Mouse (Mus musculus) CH12.LX (cell line): ENCODE results near the gene Ak9. TPM values are rescaled to one million over a fixed set of nuclear protein-coding genes. Genes with fewer than 3 reads are reported as not detected.

ENCODE experiments used
- DNase-seq: peaks from one replicate; pipeline ENCODE4 v3.0.0-alpha.2; 2013; ENCODE audit errors: extremely low read depth
- H3K27ac ChIP-seq: 2 replicates; pipeline ENCODE4 v1.5.1; 2012; ENCODE audit warnings: low read depth, mild to moderate bottlenecking, control low read depth, moderate library complexity; ENCODE audit not compliant: insufficient read depth
- H3K27me3 ChIP-seq: replicated peaks from 2 replicates; pipeline ENCODE3; 2012; ENCODE audit warnings: inconsistent platforms
- H3K36me3 ChIP-seq, 2 experiments: replicated peaks in 1 of 2; 2 replicates each; pipeline versions ENCODE3 to v1.6.1; 2012; ENCODE audit warnings: inconsistent platforms in 1 of 2, low read length in 1 of 2, mild to moderate bottlenecking in 1 of 2, mixed read lengths in 1 of 2, moderate library complexity in 1 of 2; ENCODE audit not compliant: control insufficient read depth in 1 of 2, insufficient read depth in 1 of 2
- H3K4me1 ChIP-seq, 2 experiments: 2 replicates each; pipeline ENCODE4 v1.6.1; 2012; ENCODE audit warnings: inconsistent platforms in 1 of 2, moderate library complexity in 1 of 2; ENCODE audit not compliant: insufficient read depth in 2 of 2, control insufficient read depth in 1 of 2
- H3K4me2 ChIP-seq: 2 replicates; pipeline ENCODE4 v1.6.1; 2012; ENCODE audit warnings: low read depth, mild to moderate bottlenecking, control low read depth; ENCODE audit not compliant: poor library complexity, insufficient read depth, severe bottlenecking
- H3K4me3 ChIP-seq, 3 experiments: fragments of 150-350 bp in 1 of 3; sonication (generic) in 1 of 3; replicated peaks in 1 of 3; 2 replicates each; pipeline versions ENCODE3 to v1.5.1; 2011 to 2012; ENCODE audit warnings: low read depth in 2 of 3, low read length in 2 of 3, mild to moderate bottlenecking in 2 of 3, moderate library complexity in 2 of 3, control low read depth in 1 of 3, improper control_type of control experiment in 1 of 3, inconsistent platforms in 1 of 3, mixed read lengths in 1 of 3; ENCODE audit not compliant: poor library complexity in 1 of 3
- H3K79me2 ChIP-seq: replicated peaks from 2 replicates; pipeline ENCODE4 v1.6.1; 2012; ENCODE audit warnings: mild to moderate bottlenecking, moderate library complexity; ENCODE audit not compliant: control insufficient read depth, poor library complexity, insufficient read depth, severe bottlenecking; ENCODE audit errors: extremely low read depth
- H3K9ac ChIP-seq: 2 replicates; pipeline ENCODE4 v1.6.1; 2012; ENCODE audit warnings: low read depth, mild to moderate bottlenecking, control low read depth, moderate library complexity; ENCODE audit not compliant: insufficient read depth
- H3K9me3 ChIP-seq: replicated peaks from 2 replicates; pipeline ENCODE3; 2012; ENCODE audit warnings: low read length, inconsistent platforms, mixed read lengths
- EP300 ChIP-seq: IDR thresholded peaks from 2 replicates; pipeline ENCODE4 v1.6.1; 2011; ENCODE audit warnings: low read length, improper control_type of control experiment
- ETS1 ChIP-seq: conservative IDR thresholded peaks from 2 replicates; pipeline ENCODE4 v1.6.1; 2012; ENCODE audit warnings: low read depth, mild to moderate bottlenecking, inconsistent platforms, low read length, improper control_type of control experiment, moderate library complexity
- GABPA ChIP-seq: IDR thresholded peaks from 2 replicates; pipeline ENCODE4 v1.6.1; 2012; ENCODE audit warnings: low read depth, low read length, improper control_type of control experiment, inconsistent platforms; ENCODE audit not compliant: insufficient replicate concordance
- HCFC1 ChIP-seq: IDR thresholded peaks from 2 replicates; pipeline ENCODE4 v1.6.1; 2012; ENCODE audit warnings: low read depth, mild to moderate bottlenecking, inconsistent platforms, low read length, improper control_type of control experiment
- IRF4 ChIP-seq: IDR thresholded peaks from 2 replicates; pipeline ENCODE4 v1.6.1; 2014; ENCODE audit warnings: low read depth, mild to moderate bottlenecking, inconsistent platforms, low read length, improper control_type of control experiment
- JUN ChIP-seq: IDR thresholded peaks from 2 replicates; pipeline ENCODE4 v1.6.1; 2011; ENCODE audit warnings: low read depth, mild to moderate bottlenecking, low read length, improper control_type of control experiment, moderate library complexity; ENCODE audit not compliant: insufficient read depth
- KAT2A ChIP-seq: IDR thresholded peaks from 2 replicates; pipeline ENCODE4 v1.6.1; 2012; ENCODE audit warnings: low read length, improper control_type of control experiment, inconsistent platforms; ENCODE audit not compliant: insufficient replicate concordance
- MAX ChIP-seq: IDR thresholded peaks from 2 replicates; pipeline ENCODE4 v1.6.1; 2011; ENCODE audit warnings: low read length, improper control_type of control experiment
- MAZ ChIP-seq: IDR thresholded peaks from 2 replicates; pipeline ENCODE4 v1.6.1; 2012; ENCODE audit warnings: low read depth, mild to moderate bottlenecking, inconsistent platforms, low read length, improper control_type of control experiment, moderate library complexity
- MEF2A ChIP-seq: IDR thresholded peaks from 2 replicates; pipeline ENCODE4 v1.6.1; 2014; ENCODE audit warnings: low read depth, mild to moderate bottlenecking, inconsistent platforms, low read length, improper control_type of control experiment, borderline replicate concordance
- MXI1 ChIP-seq: IDR thresholded peaks from 2 replicates; pipeline ENCODE4 v1.6.1; 2011; ENCODE audit warnings: mild to moderate bottlenecking, low read depth, low read length, improper control_type of control experiment
- POLR2AphosphoS2 ChIP-seq: IDR thresholded peaks from 2 replicates; pipeline ENCODE4 v1.6.1; 2011; ENCODE audit warnings: low read depth, low read length, improper control_type of control experiment
- RAD21 ChIP-seq: IDR thresholded peaks from 2 replicates; pipeline ENCODE4 v1.6.1; 2011; ENCODE audit warnings: low read depth, mild to moderate bottlenecking, low read length, improper control_type of control experiment, moderate library complexity
- SIN3A ChIP-seq: IDR thresholded peaks from 2 replicates; pipeline ENCODE4 v1.6.1; 2012; ENCODE audit warnings: low read length, improper control_type of control experiment, inconsistent platforms
- TBP ChIP-seq: conservative IDR thresholded peaks from 2 replicates; pipeline ENCODE4 v1.6.1; 2011; ENCODE audit warnings: low read depth, low read length, improper control_type of control experiment
- TCF12 ChIP-seq: IDR thresholded peaks from 2 replicates; pipeline ENCODE4 v1.6.1; 2014; ENCODE audit warnings: low read depth, mild to moderate bottlenecking, inconsistent platforms, low read length, improper control_type of control experiment
- USF1 ChIP-seq: IDR thresholded peaks from 2 replicates; pipeline ENCODE4 v1.6.1; 2014; ENCODE audit warnings: low read depth, mild to moderate bottlenecking, inconsistent platforms, low read length, improper control_type of control experiment
- USF2 ChIP-seq: conservative IDR thresholded peaks from 2 replicates; pipeline ENCODE4 v1.6.1; 2011; ENCODE audit warnings: low read depth, low read length, improper control_type of control experiment
- ZMIZ1 ChIP-seq: IDR thresholded peaks from 2 replicates; pipeline ENCODE4 v1.6.1; 2012; ENCODE audit warnings: low read depth, mild to moderate bottlenecking, inconsistent platforms, low read length, improper control_type of control experiment
- dilution Hi-C: fragments of 300-500 bp; cut with MboI; formaldehyde crosslinking; loops from 2 replicates; pipeline ENCODE4 v1.14.3; 2020; ENCODE audit warnings: low sequenced_read_pairs; ENCODE audit not compliant: extremely low pct_unique_long_range_greater_than_20kb, extremely low pct_ligation_motif_present
- in situ Hi-C: fragments of 300-500 bp; cut with MboI; formaldehyde crosslinking; loops from 3 replicates; pipeline ENCODE4 v1.14.3; 2019; ENCODE audit warnings: low sequenced_read_pairs, low pct_ligation_motif_present, low pct_unique_long_range_greater_than_20kb, mixed read lengths
- polyA plus RNA-seq: library from polyadenylated mRNA; unstranded; fragments of >175 nt; gene quantifications from 2 replicates; pipeline ENCODE4 v1.2.1, GENCODE M21; 2012; ENCODE audit warnings: low read depth; ENCODE audit not compliant: insufficient read length
- total RNA-seq, 2 experiments: library from RNA; depleted of rRNA; stranded (reverse); fragments of 300-350 nt in 1 of 2; fragments of >200 nt in 1 of 2; gene quantifications; 2 replicates each; pipeline ENCODE4 v1.2.3; 2012 to 2014

Gene Ak9
- total and polyA plus RNA-seq, 3 experiments, result 0.04 to 0.11 (median 0.07) TPM

DNA sequence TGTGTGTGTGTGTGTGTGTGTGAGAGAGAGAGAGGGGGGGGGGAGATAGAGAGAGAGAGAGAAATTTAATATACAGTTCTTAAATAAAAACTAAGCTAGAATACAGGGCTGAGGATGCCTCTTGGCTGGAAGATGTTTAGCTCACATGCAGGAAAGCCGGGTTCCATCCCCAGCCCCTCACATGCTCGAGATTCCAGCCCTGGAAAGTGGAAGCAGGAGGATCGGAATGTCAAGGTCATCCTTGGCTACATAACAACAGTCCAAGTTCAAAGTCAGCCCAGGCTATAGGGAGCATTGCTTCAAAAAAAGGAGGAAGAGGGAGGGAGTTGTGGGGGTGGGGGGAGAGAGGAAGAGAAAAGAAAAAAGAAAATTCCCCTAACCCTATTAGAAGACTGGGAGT is 131.4 kb downstream of the Ak9 start:
- Histone ChIP-seq H3K36me3 (no peaks in the 10 kb centered on the region), H3K9me3 (no peaks in the 10 kb centered on the region)
- in situ Hi-C loops, result no loop called here
- no peak for TF ChIP-seq KAT2A
- TF ChIP-seq MAX, result no peak
- TF ChIP-seq, all 38 proteins: peak for 0
- Histone ChIP-seq H3K27ac (no peak overlapping the region), H3K4me3 (no peak overlapping the region), H3K4me1 (peaks cover 0 to 3% of the 10 kb centered on the region in 2 experiments; a peak in 2 of 4 replicates), H3K9ac (no peak overlapping the region), H3K4me2 (no peak overlapping the region), H3K27me3 (no peaks in the 10 kb centered on the region), H3K79me2 (no peaks in the 10 kb centered on the region)
- dilution Hi-C loops, result no loop called here
- no peak for DNase-seq

DNA sequence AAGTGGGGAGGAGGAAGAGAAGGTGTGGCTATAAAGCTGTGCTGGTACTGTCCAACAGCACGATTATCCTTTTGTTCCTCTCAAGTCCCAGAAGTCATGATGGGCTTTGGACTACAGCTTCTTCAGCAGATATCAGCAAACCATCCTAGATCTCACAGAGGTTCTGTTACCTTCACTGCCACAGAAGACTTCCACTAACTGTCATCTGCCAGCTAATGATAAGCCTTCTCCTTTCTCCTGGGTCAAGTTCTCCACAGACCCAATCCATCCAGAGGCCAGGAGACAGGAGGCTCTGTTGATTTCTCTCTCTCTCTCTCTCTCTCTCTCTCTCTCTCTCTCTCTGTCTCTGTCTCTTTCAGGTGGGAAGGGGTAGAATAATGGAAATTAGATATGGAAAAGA is 144.4 kb downstream of the Ak9 start:
- DNase-seq, result no peak
- dilution Hi-C loops, result no loop called here
- no peak for TF ChIP-seq MEF2A
- TF ChIP-seq RAD21, result no peak
- no peaks in the 10 kb centered on the region for H3K9me3 ChIP-seq
- H3K79me2 ChIP-seq, result peaks cover 17% of the 10 kb centered on the region
- peaks cover 10 to 19% of the 10 kb centered on the region in 2 experiments for H3K36me3 ChIP-seq
- no peak overlapping the region for H3K4me2 ChIP-seq
- no peaks in the 10 kb centered on the region for H3K27me3 ChIP-seq
- H3K9ac ChIP-seq, result no peak overlapping the region
- H3K4me1 ChIP-seq, result peaks cover 14 to 24% of the 10 kb centered on the region in 2 experiments
- H3K27ac ChIP-seq, result no peak overlapping the region
- H3K4me3 ChIP-seq, result no peak overlapping the region
- in situ Hi-C loops, result loop anchor here (10.0 kb wide), 1 partner anchor 57 kb away; no protein-coding TSS in a partner anchor

- DNase-seq, result peak; percentile 60
- dilution Hi-C loops, result no loop called here
Observed at GRCm38 (mm10) chr10:41449684-41450083, 145.9 kb downstream of the Ak9 start.

More at GRCm38 (mm10) chr10:41449684-41450083, 145.9 kb downstream of the Ak9 start:
- Histone ChIP-seq H3K9me3 (no peaks in the 10 kb centered on the region), H3K27ac (peak overlapping the region; percentile 29; the same call in 1 of the 2 replicates), H3K9ac (peak overlapping the region; percentile 95), H3K4me3 (peak overlapping the region; percentile 85 to 90 (median 88)), H3K79me2 (peaks cover 23% of the 10 kb centered on the region), H3K4me1 (peaks cover 14 to 35% of the 10 kb centered on the region in 2 experiments), H3K36me3 (peaks cover 16 to 32% of the 10 kb centered on the region in 2 experiments), H3K27me3 (no peaks in the 10 kb centered on the region), H3K4me2 (peak overlapping the region; percentile 92)
- TF ChIP-seq HCFC1, result no peak
- TF ChIP-seq IRF4, result no peak
- TF ChIP-seq JUN, result no peak
- TF ChIP-seq MAX, result no peak
- no peak for TF ChIP-seq POLR2AphosphoS2
- TF ChIP-seq USF2, result no peak
- TF ChIP-seq KAT2A, result no peak
- no peak for TF ChIP-seq USF1
- no peak for TF ChIP-seq MAZ
- no peak for TF ChIP-seq TBP
- TF ChIP-seq ETS1, result no peak
- TF ChIP-seq ZMIZ1, result no peak
- TF ChIP-seq MXI1, result no peak
- TF ChIP-seq SIN3A, result no peak
- TF ChIP-seq TCF12, result no peak
- no peak for TF ChIP-seq EP300
- TF ChIP-seq GABPA, result no peak
- in situ Hi-C loops, result loop anchor here (10.0 kb wide), 1 partner anchor 55 kb away; no protein-coding TSS in a partner anchor
